Mouse (Mus musculus) heart, adult 2 months (tissue): ENCODE measurements at regions not wholly inside any gene's neighbourhood (a gene's known extent, or its start where the extent isn't known, plus 50 kb on each side); places are given as distances from the start of the nearest gene placed in this dataset.

Experiments
- CTCF ChIP-seq: fragments of 200-600 bp; IDR thresholded peaks from 2 replicates; pipeline ENCODE4 v1.8.1; 2022; ENCODE audit warnings: antibody characterized with exemption, mild to moderate bottlenecking, moderate library complexity
- EP300 ChIP-seq: fragments of 200-500 bp; IDR thresholded peaks from 2 replicates; pipeline ENCODE4 v1.6.1; 2011; ENCODE audit warnings: low read depth, low read length, control low read depth; ENCODE audit not compliant: insufficient read depth
- POLR2A ChIP-seq: fragments of 200-500 bp; IDR thresholded peaks from 2 replicates; pipeline ENCODE4 v1.6.1; 2011; ENCODE audit warnings: mild to moderate bottlenecking, low read depth, low read length, control low read depth; ENCODE audit not compliant: insufficient read depth

- no peak for TF ChIP-seq CTCF
- no peak for TF ChIP-seq EP300
- TF ChIP-seq POLR2A: no peak
These were observed 88.2 kb upstream of the Slc45a1 start for GRCm38 (mm10) chr4:150740167-150740566.
